Mouse (Mus musculus): ENCODE data around the gene Cers5. TPM values are rescaled to one million over a fixed set of nuclear protein-coding genes. Genes with fewer than 3 reads are reported as not detected.
"Not testable (repeated sequence)": the region's sequence is repeated elsewhere in the genome, so short reads cannot be mapped to it uniquely, and the experiment has no call there.

Gene Cers5
- total RNA-seq, 1 experiment from 2014 or later: 46.2 TPM

- no peak for ATAC-seq (replicated peaks in 1 of 2; ENCODE audit: insufficient read depth in 1 of 2, low FRiP score in 2 of 2, low TSS enrichment in 1 of 2, low read depth in 1 of 2, poor library complexity in 2 of 2, severe bottlenecking in 2 of 2)
These were observed 69.6 kb downstream of the Cers5 start for GRCm38 (mm10) chr15:99703104-99703503.

DNA sequence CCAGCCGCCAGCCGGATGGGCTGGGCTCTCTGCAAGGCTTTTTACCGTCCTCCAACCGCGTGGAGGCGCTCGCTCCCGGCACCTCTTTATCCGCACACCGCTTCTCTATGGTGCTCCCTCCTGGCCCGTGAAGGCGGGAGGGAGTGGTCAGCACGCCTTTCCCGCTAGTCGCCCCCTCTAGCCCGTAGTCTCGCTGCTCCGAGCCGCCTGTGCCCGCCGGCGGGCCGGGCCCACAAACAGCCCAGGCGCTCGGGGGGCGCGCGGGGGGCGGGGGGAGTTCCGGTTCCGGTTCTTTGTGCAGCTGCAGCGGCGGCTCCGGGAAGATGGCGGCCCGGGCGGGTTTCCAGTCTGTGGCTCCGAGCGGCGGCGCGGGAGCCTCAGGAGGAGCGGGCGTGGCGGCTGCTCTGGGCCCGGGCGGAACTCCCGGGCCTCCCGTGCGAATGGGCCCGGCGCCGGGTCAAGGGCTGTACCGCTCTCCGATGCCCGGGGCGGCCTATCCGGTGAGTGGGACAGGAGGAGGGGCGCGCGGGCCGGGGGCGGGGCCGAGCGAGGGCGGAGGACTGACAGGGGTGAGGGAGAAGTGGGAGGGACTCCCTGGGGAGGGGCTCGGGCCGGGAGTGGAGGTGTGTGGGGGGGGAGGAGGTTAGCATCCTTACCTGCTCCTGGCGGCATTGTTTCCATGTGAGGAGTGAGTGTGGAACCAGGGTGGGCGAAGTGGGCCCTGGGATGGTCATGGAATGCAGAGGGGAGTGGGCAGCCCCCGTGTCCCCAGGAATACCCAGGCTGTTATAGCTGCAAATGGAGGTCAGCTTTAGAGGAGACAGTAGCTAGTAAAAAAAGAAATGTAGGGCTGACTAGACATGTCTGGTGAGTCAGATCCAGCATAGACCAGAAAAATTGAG, 70.4 kb downstream of the Cers5 start, which contains the start of gene Smarcd1:
Smarcd1 (plus strand) TSS at position 131 of the 902 bp plus-strand sequence.
- ATAC-seq (replicated peaks in 1 of 2; ENCODE audit: insufficient read depth in 1 of 2, low FRiP score in 2 of 2, low TSS enrichment in 1 of 2, low read depth in 1 of 2, poor library complexity in 2 of 2, severe bottlenecking in 2 of 2): peak; percentile 88 to 92

DNA sequence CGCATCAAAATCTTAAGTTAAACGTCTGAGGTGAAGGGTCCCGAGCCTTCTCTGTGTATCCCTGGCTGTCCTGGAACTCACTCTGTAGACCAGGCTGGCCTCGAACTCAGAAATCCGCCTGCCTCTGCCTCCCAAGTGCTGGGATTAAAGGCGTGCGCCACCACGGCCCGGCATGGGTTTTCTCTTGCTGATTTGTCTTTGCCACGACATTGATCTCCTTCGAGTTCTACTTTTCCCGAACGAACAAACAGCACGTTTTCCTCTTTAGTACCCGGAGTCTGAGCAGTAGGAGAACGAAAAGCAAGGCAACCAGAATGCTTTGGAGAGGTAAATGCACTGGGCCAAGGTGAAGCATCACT, 71.1 kb downstream of the Cers5 start:
- not testable (repeated sequence) for ATAC-seq (replicated peaks in 1 of 2; ENCODE audit: insufficient read depth in 1 of 2, low FRiP score in 2 of 2, low TSS enrichment in 1 of 2, low read depth in 1 of 2, poor library complexity in 2 of 2, severe bottlenecking in 2 of 2)

GRCm38 (mm10) chr15:99700219-99701106, 72.2 kb downstream of the Cers5 start:
- ATAC-seq (replicated peaks in 1 of 2; ENCODE audit: insufficient read depth in 1 of 2, low FRiP score in 2 of 2, low TSS enrichment in 1 of 2, low read depth in 1 of 2, poor library complexity in 2 of 2, severe bottlenecking in 2 of 2): no peak

GRCm38 (mm10) chr15:99699715-99700114, 73.0 kb downstream of the Cers5 start:
- ATAC-seq (replicated peaks in 1 of 2; ENCODE audit: insufficient read depth in 1 of 2, low FRiP score in 2 of 2, low TSS enrichment in 1 of 2, low read depth in 1 of 2, poor library complexity in 2 of 2, severe bottlenecking in 2 of 2): no peak

- ATAC-seq (replicated peaks in 1 of 2; ENCODE audit: insufficient read depth in 1 of 2, low FRiP score in 2 of 2, low TSS enrichment in 1 of 2, low read depth in 1 of 2, poor library complexity in 2 of 2, severe bottlenecking in 2 of 2): no peak
These were observed 74.1 kb downstream of the Cers5 start for GRCm38 (mm10) chr15:99698533-99699085.

- ATAC-seq (replicated peaks in 1 of 2; ENCODE audit: insufficient read depth in 1 of 2, low FRiP score in 2 of 2, low TSS enrichment in 1 of 2, low read depth in 1 of 2, poor library complexity in 2 of 2, severe bottlenecking in 2 of 2): no peak
These were observed 75.4 kb downstream of the Cers5 start for GRCm38 (mm10) chr15:99697309-99697708.

- no peak for ATAC-seq (replicated peaks in 1 of 2; ENCODE audit: insufficient read depth in 1 of 2, low FRiP score in 2 of 2, low TSS enrichment in 1 of 2, low read depth in 1 of 2, poor library complexity in 2 of 2, severe bottlenecking in 2 of 2)
These were observed 80.7 kb downstream of the Cers5 start for GRCm38 (mm10) chr15:99691976-99692375.

GRCm38 (mm10) chr15:99690924-99691323, 81.8 kb downstream of the Cers5 start:
- ATAC-seq (replicated peaks in 1 of 2; ENCODE audit: insufficient read depth in 1 of 2, low FRiP score in 2 of 2, low TSS enrichment in 1 of 2, low read depth in 1 of 2, poor library complexity in 2 of 2, severe bottlenecking in 2 of 2): no peak

- ATAC-seq (replicated peaks in 1 of 2; ENCODE audit: insufficient read depth in 1 of 2, low FRiP score in 2 of 2, low TSS enrichment in 1 of 2, low read depth in 1 of 2, poor library complexity in 2 of 2, severe bottlenecking in 2 of 2): peak; percentile 72 to 74
These were observed 84.0 kb downstream of the Cers5 start for GRCm38 (mm10) chr15:99688712-99689111.

Other genes with a start within 250 kb of the Cers5 start
- not detected in 2 replicates for gene Faim2, start 244.7 kb downstream of the Cers5 start, total RNA-seq (2017)
- gene Aqp2, start 193.8 kb downstream of the Cers5 start, total RNA-seq (2017): not detected in 2 replicates
- not detected in 2 replicates for gene Aqp5, start 182.1 kb downstream of the Cers5 start, total RNA-seq (2017)
- gene Aqp6, start 171.5 kb downstream of the Cers5 start, total RNA-seq (2017): not detected in 2 replicates
- 47.7 and 50.2 TPM in 2 replicates for gene Racgap1, start 121.2 kb downstream of the Cers5 start, total RNA-seq (2017)
- not detected in 2 replicates for gene Asic1, start 102.5 kb downstream of the Cers5 start, total RNA-seq (2017)
- gene Smarcd1, start 70.8 kb downstream of the Cers5 start, total RNA-seq (2017): 29.7 and 39.1 TPM in 2 replicates
- gene Gm17349, start 67.4 kb downstream of the Cers5 start, total RNA-seq (2017): not detected in 2 replicates
- gene Gpd1, start 55.4 kb downstream of the Cers5 start, total RNA-seq (2017): 0.74 and 1.7 TPM in 2 replicates
- gene Cox14, start 47.3 kb downstream of the Cers5 start, total RNA-seq (2017): 26.8 and 41.8 TPM in 2 replicates
- gene Lima1, start 102.6 kb upstream of the Cers5 start, total RNA-seq (2017): 6.4 and 6.5 TPM in 2 replicates
- not detected in 2 replicates for gene Fam186a, start 194.2 kb upstream of the Cers5 start, total RNA-seq (2017)
- 81.5 and 94.0 TPM in 2 replicates for gene Larp4, start 197.2 kb upstream of the Cers5 start, total RNA-seq (2017)